Mouse (Mus musculus) cerebellum, adult 2 months (tissue): ENCODE data around the gene Azi2.

Experiments
- CTCF ChIP-seq: fragments of 200-500 bp; IDR thresholded peaks from 2 replicates; pipeline ENCODE4 v1.5.1; 2011; ENCODE audit warnings: low read depth, mild to moderate bottlenecking, control low read depth, low read length, moderate library complexity, borderline replicate concordance; ENCODE audit not compliant: insufficient read depth
- POLR2A ChIP-seq: fragments of 200-500 bp; IDR thresholded peaks from 2 replicates; pipeline ENCODE4 v1.6.1; 2011; ENCODE audit warnings: low read length, control low read depth, borderline replicate concordance; ENCODE audit not compliant: insufficient read depth

GRCm38 (mm10) chr9:118003937-118004336 lies 36.4 kb upstream of the Azi2 start:
- TF ChIP-seq CTCF (no peak), POLR2A (no peak)
